In genomic region chr8:93821327-93821726, GRCm38 (mm10) we compare ENCODE assay signal across 15 mouse cellular contexts. TPM values are rescaled to one million over a fixed set of nuclear protein-coding genes. Genes with fewer than 3 reads are reported as not detected.
"Had no signal": no experiment of that assay in that cellular context is flagged by ENCODE, and none has a peak within 500 bp of the region (broad histone marks: within the 10 kb centered on the region; RNA-seq: fewer than 3 reads in every experiment).

No protein-coding gene starts in this region.

- H3K4me2 ChIP-seq: liver, embryonic 13.5 days; lung, embryonic 15.5 days; midbrain, embryonic 13.5 days had no signal

- H3K27ac ChIP-seq: kidney, postnatal 0 days; limb, embryonic 10.5 days; liver, embryonic 13.5 days; lung, embryonic 15.5 days; macrophage; midbrain, embryonic 13.5 days had no signal

- H3K27me3 ChIP-seq: liver, embryonic 13.5 days; lung, embryonic 15.5 days; midbrain, embryonic 13.5 days had no signal

- H3K9me3 ChIP-seq: limb, embryonic 10.5 days; liver, embryonic 13.5 days; lung, embryonic 15.5 days; megakaryocyte, embryonic 14.5 days; midbrain, embryonic 13.5 days had no signal

- H3K36me3 ChIP-seq: limb, embryonic 10.5 days; liver, embryonic 13.5 days; lung, embryonic 15.5 days had no signal

- ATAC-seq: intestine, embryonic 16.5 days; liver, postnatal 0 days; midbrain, embryonic 13.5 days had no signal

- H3K4me3 ChIP-seq: limb, embryonic 10.5 days; liver, embryonic 13.5 days; lung, embryonic 15.5 days; megakaryocyte, embryonic 14.5 days; midbrain, embryonic 13.5 days had no signal

- H3K4me1 ChIP-seq: liver, embryonic 13.5 days; lung, embryonic 15.5 days; megakaryocyte, embryonic 14.5 days had no signal

- H3K9ac ChIP-seq: liver, embryonic 13.5 days; liver, postnatal 0 days; lung, embryonic 15.5 days; midbrain, embryonic 13.5 days had no signal

- DNase-seq: kidney, adult 8-10 months; kidney, postnatal 36 days; liver, embryonic 13.5 days; liver, postnatal 0 days; lung, postnatal 14 days; right cerebral cortex, postnatal 14 days; thymus, adult 18-20 months; thymus, postnatal 14 days had no signal

RNA-seq across cellular contexts. Expression of gene Gnao1, which starts 11.6 kb away (rescaled TPM):
- polyA plus RNA-seq: macrophage had no signal
